Mouse (Mus musculus): ENCODE measurements at regions not wholly inside any gene's neighbourhood (a gene's known extent, or its start where the extent isn't known, plus 50 kb on each side); places are given as distances from the start of the nearest gene placed in this dataset.

DNA sequence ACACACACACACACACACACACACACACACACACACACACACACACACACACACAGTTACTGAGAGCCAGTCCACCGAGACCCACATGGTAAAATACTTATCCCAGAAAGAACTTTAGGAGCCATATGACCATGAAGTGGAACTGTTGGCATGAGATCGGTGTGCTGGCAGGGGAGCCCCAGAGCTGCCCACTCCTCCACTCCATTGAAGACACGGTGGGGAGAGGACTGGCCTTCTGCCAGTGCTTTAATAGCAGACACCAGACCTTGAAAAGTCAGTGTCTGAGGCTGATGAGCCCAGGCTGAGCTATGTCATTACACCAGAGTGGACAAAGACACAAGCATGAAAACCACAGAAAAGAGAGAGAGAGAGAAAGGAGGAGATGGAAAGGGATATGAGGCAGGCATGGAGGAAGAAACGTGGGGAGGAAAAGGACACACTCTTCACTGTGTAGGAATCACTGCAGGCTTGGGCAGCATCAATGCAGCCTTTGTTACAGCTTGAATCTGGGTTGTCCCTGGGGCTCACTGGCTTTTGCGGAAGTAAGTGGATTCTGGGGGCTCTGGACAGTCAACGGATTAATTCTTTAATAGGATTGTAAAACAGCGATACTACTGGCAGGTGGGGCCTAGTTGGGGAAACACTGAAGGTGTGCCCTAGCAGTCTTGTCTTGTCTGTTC lies 64.2 kb upstream of the Lrpap1 start:
- Histone ChIP-seq H3K36me3 (ENCODE audit: control insufficient read depth, insufficient read depth, low read length) (no peaks in the 10 kb centered on the region), H3K27ac (replicated peaks; ENCODE audit: low read depth, low read length) (no peak overlapping the region), H3K9ac (ENCODE audit: low read depth, low read length) (no peak overlapping the region), H3K9me3 (ENCODE audit: control insufficient read depth, low read length) (peaks cover 7% of the 10 kb centered on the region; the same call in 1 of the 2 replicates), H3K4me1 (ENCODE audit: control insufficient read depth, insufficient read depth, low read length) (no peaks in the 10 kb centered on the region), H3K4me2 (ENCODE audit: low read depth, low read length) (no peak overlapping the region), H3K27me3 (replicated peaks; ENCODE audit: control insufficient read depth, insufficient read depth, low read length) (no peaks in the 10 kb centered on the region), H3K4me3 (ENCODE audit: low read depth, low read length) (no peak overlapping the region)
- no peak for ATAC-seq (ENCODE audit: low read depth)
- DNase-seq (ENCODE audit: low spot score) = no peak
- 65% methylated on average over 7 of the region's 7 CpGs for WGBS

DNA sequence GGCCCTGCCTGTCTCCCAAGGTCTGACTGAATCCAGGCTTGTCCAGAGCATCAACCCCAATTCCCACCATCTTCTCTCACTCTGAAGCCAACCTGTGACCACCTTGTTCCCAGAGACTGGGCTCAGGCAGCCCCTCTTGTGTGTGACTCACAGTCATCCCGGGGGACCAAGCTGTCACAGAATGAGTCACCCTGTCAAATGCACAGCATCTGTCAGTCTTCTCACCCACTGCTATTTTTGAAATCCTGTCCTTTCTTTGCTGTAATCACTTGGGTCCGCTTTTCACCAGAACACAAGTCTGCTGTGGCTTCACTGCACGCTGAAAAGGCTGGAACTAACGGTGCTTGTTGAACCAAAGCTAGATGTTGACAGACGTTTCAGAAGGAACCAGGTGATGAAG lies 63.3 kb upstream of the Lrpap1 start:
- no peak overlapping the region for H3K27ac ChIP-seq (replicated peaks; ENCODE audit: low read depth, low read length)
- no peak overlapping the region for H3K4me3 ChIP-seq (ENCODE audit: low read depth, low read length)
- ATAC-seq (ENCODE audit: low read depth) (no peak), DNase-seq (ENCODE audit: low spot score) (no peak)
- H3K27me3 ChIP-seq (replicated peaks; ENCODE audit: control insufficient read depth, insufficient read depth, low read length) = no peaks in the 10 kb centered on the region
- H3K4me1 ChIP-seq (ENCODE audit: control insufficient read depth, insufficient read depth, low read length) = no peaks in the 10 kb centered on the region
- no peaks in the 10 kb centered on the region for H3K36me3 ChIP-seq (ENCODE audit: control insufficient read depth, insufficient read depth, low read length)
- no peak overlapping the region for H3K4me2 ChIP-seq (ENCODE audit: low read depth, low read length)
- no peak overlapping the region for H3K9ac ChIP-seq (ENCODE audit: low read depth, low read length)
- H3K9me3 ChIP-seq (ENCODE audit: control insufficient read depth, low read length) = peaks cover 7% of the 10 kb centered on the region; the same call in 1 of the 2 replicates
- WGBS = 72% methylated on average over 5 of the region's 5 CpGs

DNA sequence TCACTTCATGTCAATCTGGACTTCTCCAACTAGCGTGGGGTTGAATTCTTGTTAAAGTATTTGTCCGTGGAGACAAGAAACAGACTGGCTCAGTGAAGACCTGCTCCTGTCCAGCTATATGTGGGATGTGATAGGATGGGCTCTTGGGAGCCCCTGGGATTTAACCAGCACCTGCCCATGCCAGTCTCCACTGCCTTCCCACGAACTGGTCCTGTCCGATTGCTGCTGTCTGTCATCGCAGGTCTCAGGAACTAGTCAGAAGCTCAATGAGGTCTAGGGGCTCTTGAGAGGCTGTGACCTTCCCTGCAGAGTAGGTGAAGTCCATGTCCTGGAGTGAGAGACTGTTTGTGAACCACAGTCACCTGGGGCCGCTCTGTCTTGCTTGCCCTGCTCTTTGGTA lies 62.8 kb upstream of the Lrpap1 start:
- 80% methylated on average over 6 of the region's 6 CpGs for WGBS
- no peaks in the 10 kb centered on the region for H3K36me3 ChIP-seq (ENCODE audit: control insufficient read depth, insufficient read depth, low read length)
- no peak overlapping the region for H3K4me2 ChIP-seq (ENCODE audit: low read depth, low read length)
- H3K9ac ChIP-seq (ENCODE audit: low read depth, low read length) = no peak overlapping the region
- H3K4me3 ChIP-seq (ENCODE audit: low read depth, low read length) = no peak overlapping the region
- DNase-seq (ENCODE audit: low spot score) (peak; percentile 43), ATAC-seq (ENCODE audit: low read depth) (no peak)
- H3K4me1 ChIP-seq (ENCODE audit: control insufficient read depth, insufficient read depth, low read length) = no peaks in the 10 kb centered on the region
- no peak overlapping the region for H3K27ac ChIP-seq (replicated peaks; ENCODE audit: low read depth, low read length)
- H3K9me3 ChIP-seq (ENCODE audit: control insufficient read depth, low read length) = peaks cover 7% of the 10 kb centered on the region; the same call in 1 of the 2 replicates
- no peaks in the 10 kb centered on the region for H3K27me3 ChIP-seq (replicated peaks; ENCODE audit: control insufficient read depth, insufficient read depth, low read length)

DNA sequence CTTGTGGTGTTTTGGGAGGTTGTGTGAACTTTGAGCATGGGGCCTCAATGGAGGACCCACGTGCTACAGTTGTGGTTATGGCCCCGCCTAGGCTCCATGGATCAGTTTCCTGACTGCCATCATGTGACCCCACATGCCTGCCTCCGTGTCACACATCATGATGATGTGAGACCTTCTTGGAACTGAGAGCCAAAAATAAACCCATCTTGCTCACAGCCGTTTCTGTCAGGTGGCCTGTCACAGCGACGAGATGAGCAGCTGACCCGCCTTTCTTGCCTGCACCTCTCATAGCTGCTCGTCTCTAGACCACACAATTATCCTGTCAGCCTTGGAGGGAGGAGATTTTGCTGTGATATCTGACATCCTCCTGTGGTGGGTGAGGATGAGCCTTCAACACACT lies 60.4 kb upstream of the Lrpap1 start:
- DNase-seq (ENCODE audit: low spot score) (peak; percentile 17), ATAC-seq (ENCODE audit: low read depth) (peak; percentile 27; the same call in 1 of the 2 replicates)
- peaks cover 7% of the 10 kb centered on the region; the same call in 1 of the 2 replicates for H3K9me3 ChIP-seq (ENCODE audit: control insufficient read depth, low read length)
- 61% methylated on average over 8 of the region's 8 CpGs for WGBS
- no peaks in the 10 kb centered on the region for H3K27me3 ChIP-seq (replicated peaks; ENCODE audit: control insufficient read depth, insufficient read depth, low read length)
- no peak overlapping the region for H3K27ac ChIP-seq (replicated peaks; ENCODE audit: low read depth, low read length)
- H3K9ac ChIP-seq (ENCODE audit: low read depth, low read length) = no peak overlapping the region
- no peaks in the 10 kb centered on the region for H3K4me1 ChIP-seq (ENCODE audit: control insufficient read depth, insufficient read depth, low read length)
- H3K4me3 ChIP-seq (ENCODE audit: low read depth, low read length) = no peak overlapping the region
- no peak overlapping the region for H3K4me2 ChIP-seq (ENCODE audit: low read depth, low read length)
- H3K36me3 ChIP-seq (ENCODE audit: control insufficient read depth, insufficient read depth, low read length) = no peaks in the 10 kb centered on the region

DNA sequence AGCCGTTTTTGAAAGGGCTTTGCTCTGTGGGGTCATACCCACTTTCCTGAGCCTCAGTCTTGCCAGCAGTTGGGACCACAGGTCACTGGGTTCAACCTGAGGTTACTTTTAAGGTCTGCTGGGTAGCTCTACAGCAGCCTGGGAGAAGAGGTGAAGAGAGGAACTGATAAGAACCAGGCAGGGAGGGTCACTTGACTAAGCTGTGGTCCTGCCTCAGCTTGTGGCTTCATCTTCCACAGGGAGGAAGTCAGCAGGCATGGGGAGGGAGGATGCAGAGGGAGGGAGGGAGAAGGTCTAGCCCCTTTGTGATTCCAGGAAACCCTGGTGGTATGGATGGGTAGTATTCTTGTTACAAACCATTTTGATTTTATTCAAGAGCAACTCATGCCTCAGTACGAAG lies 59.9 kb upstream of the Lrpap1 start:
- Histone ChIP-seq H3K4me1 (ENCODE audit: control insufficient read depth, insufficient read depth, low read length) (no peaks in the 10 kb centered on the region), H3K4me2 (ENCODE audit: low read depth, low read length) (no peak overlapping the region), H3K9ac (ENCODE audit: low read depth, low read length) (no peak overlapping the region), H3K4me3 (ENCODE audit: low read depth, low read length) (no peak overlapping the region), H3K27ac (replicated peaks; ENCODE audit: low read depth, low read length) (no peak overlapping the region), H3K36me3 (ENCODE audit: control insufficient read depth, insufficient read depth, low read length) (no peaks in the 10 kb centered on the region), H3K9me3 (ENCODE audit: control insufficient read depth, low read length) (peaks cover 7% of the 10 kb centered on the region; the same call in 1 of the 2 replicates), H3K27me3 (replicated peaks; ENCODE audit: control insufficient read depth, insufficient read depth, low read length) (no peaks in the 10 kb centered on the region)
- 72% methylated on average over 2 of the region's 2 CpGs for WGBS
- ATAC-seq (ENCODE audit: low read depth) (no peak), DNase-seq (ENCODE audit: low spot score) (no peak)

DNA sequence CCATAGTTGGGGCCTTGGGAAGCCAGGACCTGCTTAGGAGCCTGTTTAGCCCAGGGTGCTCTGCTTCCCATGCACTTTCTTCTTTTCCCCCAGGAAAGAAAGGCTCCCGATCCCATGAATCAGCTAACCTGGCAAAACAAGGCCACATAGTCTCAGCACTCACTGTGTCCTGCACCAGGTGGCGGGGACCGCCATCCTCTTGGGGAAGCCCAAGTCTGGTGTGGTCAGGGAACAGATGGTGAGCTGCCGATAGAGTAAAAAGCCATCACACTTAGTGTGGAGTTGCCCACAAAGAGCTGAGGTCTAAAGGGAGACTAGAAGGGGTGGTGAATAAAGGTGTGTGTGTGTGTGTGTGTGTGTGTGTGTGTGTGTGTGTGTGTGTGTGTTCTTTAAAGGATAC lies 57.0 kb upstream of the Lrpap1 start:
- no peak overlapping the region for H3K4me3 ChIP-seq (ENCODE audit: low read depth, low read length)

DNA sequence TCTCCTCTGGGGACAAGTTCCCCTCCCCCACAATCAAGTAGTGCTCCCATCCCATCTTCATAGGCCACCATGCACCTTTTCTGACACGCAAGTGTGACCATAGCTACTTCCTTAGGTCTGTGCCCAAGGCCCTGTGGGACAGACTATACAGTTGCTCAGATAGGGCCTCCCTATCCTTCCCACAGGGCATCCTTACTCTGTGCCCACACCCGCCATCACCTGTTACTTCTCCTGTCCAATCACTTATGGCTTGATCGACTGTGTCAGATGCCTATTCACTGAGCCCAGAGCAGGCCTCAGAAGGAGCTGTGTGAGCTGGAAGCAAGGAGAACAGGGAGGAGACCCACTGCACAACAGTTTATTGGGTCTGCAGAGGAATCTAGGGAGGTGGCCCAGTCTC lies 56.6 kb upstream of the Lrpap1 start:
- H3K9ac ChIP-seq (ENCODE audit: low read depth, low read length) = no peak overlapping the region
- no peaks in the 10 kb centered on the region for H3K27me3 ChIP-seq (replicated peaks; ENCODE audit: control insufficient read depth, insufficient read depth, low read length)
- no peak for DNase-seq (ENCODE audit: low spot score)
- no peak for ATAC-seq (ENCODE audit: low read depth)
- H3K27ac ChIP-seq (replicated peaks; ENCODE audit: low read depth, low read length) = no peak overlapping the region
- no peak overlapping the region for H3K4me2 ChIP-seq (ENCODE audit: low read depth, low read length)
- no peaks in the 10 kb centered on the region for H3K9me3 ChIP-seq (ENCODE audit: control insufficient read depth, low read length)
- WGBS = 90% methylated on average over 3 of the region's 3 CpGs
- no peak overlapping the region for H3K4me3 ChIP-seq (ENCODE audit: low read depth, low read length)
- no peaks in the 10 kb centered on the region for H3K36me3 ChIP-seq (ENCODE audit: control insufficient read depth, insufficient read depth, low read length)
- peaks cover 17% of the 10 kb centered on the region for H3K4me1 ChIP-seq (ENCODE audit: control insufficient read depth, insufficient read depth, low read length)

More for the DNA sequence above, 57.0 kb upstream of the Lrpap1 start:
- Histone ChIP-seq H3K36me3 (ENCODE audit: control insufficient read depth, insufficient read depth, low read length) (no peaks in the 10 kb centered on the region), H3K27me3 (replicated peaks; ENCODE audit: control insufficient read depth, insufficient read depth, low read length) (no peaks in the 10 kb centered on the region), H3K4me1 (ENCODE audit: control insufficient read depth, insufficient read depth, low read length) (peaks cover 17% of the 10 kb centered on the region), H3K9me3 (ENCODE audit: control insufficient read depth, low read length) (peaks cover 4% of the 10 kb centered on the region; the same call in 1 of the 2 replicates), H3K9ac (ENCODE audit: low read depth, low read length) (no peak overlapping the region), H3K27ac (replicated peaks; ENCODE audit: low read depth, low read length) (no peak overlapping the region), H3K4me2 (ENCODE audit: low read depth, low read length) (no peak overlapping the region)
- WGBS = 100% methylated on average over 4 of the region's 4 CpGs
- DNase-seq (ENCODE audit: low spot score) (no peak), ATAC-seq (ENCODE audit: low read depth) (no peak)

DNA sequence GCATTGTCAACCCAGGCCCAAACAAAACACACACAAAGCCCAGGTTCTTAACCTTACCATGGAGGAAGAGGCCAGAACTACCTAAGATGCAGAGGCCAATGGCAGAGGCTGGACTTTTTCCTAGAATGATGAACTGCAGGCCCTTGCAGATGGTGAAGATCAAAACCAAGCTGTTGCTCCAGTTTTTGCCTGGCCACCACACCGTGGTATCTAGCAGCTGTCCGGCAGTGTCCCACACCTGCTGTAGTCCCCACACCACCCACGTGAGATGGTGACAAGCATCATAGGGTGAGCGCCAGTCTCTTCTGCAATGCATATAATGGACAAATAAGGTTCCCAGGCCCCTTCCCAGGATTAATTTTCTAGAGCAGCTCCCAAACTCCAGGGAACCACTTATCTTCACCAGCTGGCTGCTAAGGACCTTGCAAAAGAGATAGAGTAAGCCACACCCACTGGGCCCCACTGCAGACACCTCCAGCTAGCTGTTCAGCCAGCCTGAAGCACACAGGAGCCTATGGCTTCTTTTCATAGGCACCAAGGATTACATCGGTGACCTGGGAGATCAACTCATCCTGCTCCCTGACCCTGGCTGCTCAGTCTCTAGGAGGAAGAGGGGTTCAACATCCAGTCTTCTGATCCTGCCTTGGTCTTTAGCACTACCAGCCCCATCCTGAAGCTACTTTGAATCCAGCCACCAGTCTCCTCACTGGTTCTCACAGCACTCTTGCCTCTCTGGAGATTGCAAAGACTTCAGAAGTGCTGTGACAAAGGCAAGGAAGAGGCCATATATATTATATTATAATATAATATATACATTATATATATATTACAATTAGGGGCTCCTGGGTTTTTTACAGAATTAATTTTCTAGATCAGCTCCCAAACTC lies 55.6 kb upstream of the Lrpap1 start:
- no peak for DNase-seq (ENCODE audit: low spot score)
- H3K4me1 ChIP-seq (ENCODE audit: control insufficient read depth, insufficient read depth, low read length) = peaks cover 20% of the 10 kb centered on the region

More for the DNA sequence above, 55.6 kb upstream of the Lrpap1 start:
- Histone ChIP-seq H3K4me2 (ENCODE audit: low read depth, low read length) (no peak overlapping the region), H3K4me3 (ENCODE audit: low read depth, low read length) (no peak overlapping the region), H3K9me3 (ENCODE audit: control insufficient read depth, low read length) (no peaks in the 10 kb centered on the region), H3K36me3 (ENCODE audit: control insufficient read depth, insufficient read depth, low read length) (no peaks in the 10 kb centered on the region), H3K9ac (ENCODE audit: low read depth, low read length) (no peak overlapping the region), H3K27me3 (replicated peaks; ENCODE audit: control insufficient read depth, insufficient read depth, low read length) (no peaks in the 10 kb centered on the region), H3K27ac (replicated peaks; ENCODE audit: low read depth, low read length) (no peak overlapping the region)
- ATAC-seq (ENCODE audit: low read depth) = no peak
- WGBS = 86% methylated on average over 5 of the region's 5 CpGs

Data from embryonic facial prominence, embryonic 14.5 days (tissue).